Mouse (Mus musculus) kidney, postnatal 36 days (tissue): ENCODE measurements at regions not wholly inside any gene's neighbourhood (a gene's known extent, or its start where the extent isn't known, plus 50 kb on each side); places are given as distances from the start of the nearest gene placed in this dataset.
"Not testable (repeated sequence)": the region's sequence is repeated elsewhere in the genome, so short reads cannot be mapped to it uniquely, and the experiment has no call there.

Experiments
- DNase-seq, 2 experiments: peaks; one replicate each; pipeline ENCODE4 v3.0.0; 2021 to 2022; ENCODE audit warnings: mixed read lengths in 2 of 2

DNA sequence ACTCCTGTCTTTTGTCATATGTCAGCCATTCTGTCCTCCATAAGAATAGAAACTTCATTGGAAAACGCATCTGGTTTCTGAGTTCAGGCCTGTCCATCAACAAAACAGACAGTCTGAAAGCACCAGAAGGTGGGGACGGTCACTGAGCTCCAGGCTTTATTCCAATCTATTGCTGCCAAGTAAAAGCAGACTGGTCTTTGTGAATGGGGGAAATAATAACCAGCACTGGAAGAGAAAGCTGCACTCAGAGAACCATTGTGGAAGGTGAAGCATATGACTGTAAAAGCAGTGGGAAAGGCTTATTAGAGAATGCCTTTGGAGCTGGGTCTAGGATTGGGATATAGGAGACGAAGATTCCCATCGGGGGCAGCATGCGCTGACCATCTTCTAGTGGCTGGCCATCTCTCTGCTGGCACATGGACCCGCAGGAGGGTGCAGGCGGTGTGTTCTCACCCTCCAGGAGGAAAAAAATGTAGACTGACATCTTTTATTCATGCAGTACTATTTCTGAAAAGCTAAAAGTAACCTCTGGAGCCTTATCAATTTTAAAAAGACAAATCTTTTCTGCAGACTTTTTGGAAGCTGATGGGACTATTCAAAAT is 1638.0 kb downstream of the Car8 start:
- no peak for DNase-seq

DNA sequence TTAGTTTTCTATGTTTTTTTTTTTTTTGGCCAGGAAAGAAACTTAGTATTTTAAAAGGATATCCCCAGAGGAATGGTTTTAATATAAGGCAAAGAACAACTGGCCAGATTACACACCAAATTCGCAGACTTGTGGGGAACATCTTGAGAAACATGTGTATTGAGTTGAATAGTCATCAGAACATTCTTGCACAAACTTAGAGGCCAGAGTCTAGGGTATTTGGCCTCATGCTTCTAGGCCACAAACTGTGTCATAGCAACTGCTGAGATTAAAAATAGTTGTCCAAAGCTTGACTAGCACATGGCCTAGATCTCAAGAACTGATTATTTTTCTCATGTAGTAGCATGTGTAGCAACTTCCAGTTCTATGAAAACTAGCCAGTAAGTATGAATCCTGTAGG is 1642.5 kb downstream of the Car8 start:
- DNase-seq, result no peak

DNA sequence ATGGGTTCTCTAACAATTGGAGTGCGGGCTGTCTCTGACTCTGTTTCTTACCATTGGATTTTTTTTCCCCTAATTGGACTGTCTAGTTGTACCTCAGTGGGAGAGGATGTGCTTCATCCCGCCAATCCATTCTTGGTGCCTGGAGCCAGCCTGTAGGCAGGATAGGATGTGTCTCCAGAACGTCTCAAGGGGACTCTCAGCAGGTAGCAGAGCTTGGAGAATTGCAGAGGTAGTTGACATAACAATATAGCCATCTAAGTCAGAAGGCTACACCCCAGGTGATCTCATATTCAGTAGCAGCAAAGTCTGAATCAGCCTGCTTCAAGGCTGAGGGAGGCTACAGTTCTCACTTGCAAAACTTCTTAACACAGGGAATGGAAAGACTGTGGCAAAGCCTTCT is 1646.0 kb downstream of the Car8 start:
- DNase-seq, result not testable (repeated sequence)

DNA sequence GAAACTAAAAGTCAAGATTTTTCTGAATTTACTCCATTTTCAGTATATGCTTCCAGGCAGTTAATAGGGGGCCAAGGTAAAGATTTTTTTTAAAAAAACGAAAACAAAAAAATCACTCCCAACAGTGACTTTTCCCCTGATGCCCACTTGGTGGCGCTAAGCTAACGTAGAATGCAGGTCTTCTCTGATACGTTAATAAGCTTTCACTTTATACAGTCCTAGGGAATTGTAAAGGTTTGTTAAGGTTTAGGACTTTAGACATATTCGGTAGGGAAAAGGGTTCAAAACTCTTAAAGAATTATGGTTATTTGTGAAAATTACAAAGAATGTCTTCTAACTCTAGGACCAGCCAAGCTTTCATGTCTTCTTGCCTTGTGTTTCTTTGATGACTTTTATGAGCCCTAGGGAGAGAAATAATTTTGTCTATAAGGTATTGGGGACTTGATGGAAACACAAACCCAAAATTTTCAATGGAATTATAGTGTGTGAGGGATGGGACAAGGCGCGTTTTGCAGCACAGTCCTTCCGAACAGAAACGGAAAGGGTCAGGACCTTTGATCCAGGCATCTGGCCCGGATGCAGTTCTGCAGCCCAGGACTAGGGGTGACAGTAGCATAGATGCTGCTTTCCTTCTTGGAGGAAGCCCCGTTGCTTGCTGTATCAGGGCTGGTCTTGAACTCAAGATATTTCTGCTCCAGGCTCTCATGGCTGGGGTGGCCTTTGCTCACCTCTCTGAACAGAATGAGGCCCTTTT is 1677.1 kb downstream of the Car8 start:
- DNase-seq, result peak; percentile 28 to 57

DNA sequence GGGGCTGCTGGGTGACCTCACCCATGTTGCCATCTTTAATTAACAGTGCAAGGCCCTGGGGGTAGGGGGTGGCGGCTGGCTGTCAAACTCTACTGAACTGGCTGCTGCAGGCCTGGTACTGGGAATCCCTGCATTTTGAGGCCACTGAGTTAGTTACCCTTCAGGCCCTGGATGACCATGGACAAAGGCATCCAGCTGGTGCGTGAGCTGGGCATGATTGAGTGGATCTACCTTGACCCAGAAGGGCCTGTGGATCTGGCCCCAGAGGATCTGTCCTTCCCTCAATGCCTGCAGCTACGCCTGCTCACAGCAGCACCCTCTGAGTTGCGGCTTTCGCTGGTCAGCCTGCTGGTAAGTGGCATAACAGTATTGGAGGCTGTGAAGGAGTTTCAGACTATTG is 1699.2 kb downstream of the Car8 start:
- no peak for DNase-seq

DNA sequence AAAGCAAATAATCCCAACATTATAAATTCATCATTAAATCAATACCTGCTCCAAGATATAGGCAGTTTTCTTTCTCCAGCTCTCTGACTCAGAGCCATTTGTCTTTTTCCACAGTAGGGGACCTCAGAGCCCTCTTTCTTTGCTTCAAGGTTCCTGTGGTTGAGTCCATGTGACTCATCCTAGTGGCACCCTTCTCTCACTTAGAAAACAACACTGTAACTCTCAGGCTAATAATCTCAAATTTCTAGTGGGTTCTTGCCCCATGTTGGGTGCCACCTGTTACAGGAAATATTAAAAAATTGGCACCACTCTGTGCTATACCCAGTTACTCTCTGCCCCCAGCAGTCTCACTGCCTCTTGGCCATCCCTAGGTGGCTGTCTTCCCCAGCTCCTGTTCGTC is 1706.4 kb downstream of the Car8 start:
- no peak for DNase-seq

DNA sequence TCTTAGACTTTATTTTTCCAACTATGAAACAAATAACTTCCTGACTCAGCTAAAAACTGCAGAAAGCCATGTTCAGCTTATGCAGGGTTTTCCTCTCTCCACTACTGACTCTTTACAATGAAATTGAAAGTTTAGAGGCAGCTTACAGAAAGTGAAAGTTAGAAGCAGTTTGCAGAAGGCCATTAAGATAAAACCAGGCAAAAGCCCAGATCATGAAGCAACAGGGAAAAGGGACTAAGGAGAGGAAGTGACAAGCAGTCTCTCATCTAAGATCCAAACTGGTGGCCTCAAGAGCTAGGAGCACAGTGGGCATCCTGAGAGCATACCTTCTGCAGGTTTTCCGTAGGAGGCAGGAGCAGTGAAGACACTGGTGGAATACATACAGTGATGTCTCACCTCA is 1721.2 kb downstream of the Car8 start:
- no peak for DNase-seq

DNA sequence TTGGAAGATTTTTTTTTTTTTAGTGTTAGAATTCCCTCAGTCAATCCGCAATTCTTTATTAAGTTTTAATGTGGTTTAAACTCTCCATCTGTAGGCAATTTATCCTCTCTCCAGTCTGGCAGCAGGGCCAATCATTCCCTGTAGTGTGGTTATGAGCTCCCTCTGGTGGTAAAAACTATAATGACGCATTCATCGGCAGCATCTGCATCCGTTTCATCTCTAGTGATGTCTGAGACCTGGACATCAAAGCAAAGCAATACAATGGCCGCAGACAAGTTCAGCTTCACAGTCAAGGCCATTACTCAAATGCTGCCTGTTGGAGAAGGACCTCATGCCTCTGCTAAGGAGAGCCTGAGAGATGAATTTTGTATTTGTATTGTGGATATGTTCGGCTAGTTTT is 1721.7 kb upstream of the Impad1 start:
- peak; percentile 72 to 74 for DNase-seq

DNA sequence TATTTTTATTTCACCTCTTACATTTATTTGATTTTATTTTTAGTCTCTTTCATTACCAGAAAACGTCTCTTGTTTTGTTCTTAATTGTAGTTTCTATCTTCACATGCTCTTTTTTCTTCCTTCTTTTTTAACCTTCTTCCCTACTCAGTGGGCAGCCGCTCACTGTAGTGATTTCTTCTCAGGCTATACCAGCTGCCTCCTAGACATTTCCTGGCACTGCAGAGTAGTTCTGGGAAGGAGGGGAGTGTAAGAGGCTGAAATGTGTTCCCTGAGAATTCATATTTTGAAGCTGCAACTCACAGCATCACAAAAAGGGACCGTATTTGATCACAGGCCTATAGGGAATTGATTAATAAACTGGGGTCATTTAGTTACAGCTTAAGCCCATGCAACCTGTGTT is 1720.5 kb upstream of the Impad1 start:
- DNase-seq, result no peak

DNA sequence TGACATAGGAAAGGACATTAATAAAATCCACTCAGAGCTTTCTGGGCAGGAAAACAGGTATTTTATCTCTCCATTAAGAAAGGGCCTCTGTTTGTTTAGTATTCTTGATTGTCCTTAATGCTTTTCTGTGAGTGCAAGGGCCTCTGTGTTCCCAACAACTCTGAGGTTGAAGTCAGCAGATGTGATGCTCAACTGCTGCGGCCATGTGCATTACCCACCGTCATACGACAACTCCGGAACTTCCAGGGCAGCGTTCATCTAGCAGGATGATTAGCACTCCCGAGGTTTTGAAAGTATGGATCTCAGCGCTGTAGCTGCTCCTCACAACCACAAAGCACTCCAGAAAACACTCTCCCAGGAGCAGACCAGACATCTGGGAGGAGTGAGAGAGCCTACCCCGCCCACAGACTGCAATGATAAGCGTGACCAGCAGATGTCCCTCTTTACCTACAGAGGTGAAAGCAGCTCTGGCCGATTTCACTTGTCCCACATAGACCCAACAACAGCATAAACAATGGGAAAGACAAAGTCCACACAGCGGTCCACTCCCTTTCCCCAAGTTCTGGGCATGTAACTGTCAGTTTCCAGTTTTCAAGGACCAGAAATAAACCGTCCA is 1719.7 kb upstream of the Impad1 start:
- DNase-seq, result peak; percentile 79 to 89

DNA sequence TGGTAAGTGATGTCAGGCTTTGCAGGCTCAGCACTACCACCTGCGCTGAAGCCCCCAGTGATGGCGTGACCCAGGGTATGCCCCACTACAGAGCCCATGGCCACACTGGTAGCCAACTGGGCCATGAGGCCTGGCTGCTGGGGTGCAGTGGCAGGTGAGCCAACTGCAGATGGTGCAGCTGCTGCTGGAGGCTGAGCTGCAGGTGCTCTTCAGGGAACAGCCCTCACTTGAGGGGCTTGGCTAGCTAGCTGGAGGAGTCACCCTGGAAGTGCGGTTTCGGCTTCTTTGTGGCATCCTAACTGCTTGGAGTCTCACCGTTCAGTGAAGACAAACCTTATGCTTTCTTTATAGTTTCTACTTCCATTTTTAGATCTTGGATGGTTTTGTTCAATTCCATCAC is 1714.9 kb upstream of the Impad1 start:
- DNase-seq, result no peak
